Mouse (Mus musculus): ENCODE measurements at regions not wholly inside any gene's neighbourhood (a gene's known extent, or its start where the extent isn't known, plus 50 kb on each side); places are given as distances from the start of the nearest gene placed in this dataset.
A peak's percentile ranks its signal among the peaks of the same experiment; 100 is the strongest.
"Not testable (repeated sequence)": the region's sequence is repeated elsewhere in the genome, so short reads cannot be mapped to it uniquely, and the experiment has no call there.

DNA sequence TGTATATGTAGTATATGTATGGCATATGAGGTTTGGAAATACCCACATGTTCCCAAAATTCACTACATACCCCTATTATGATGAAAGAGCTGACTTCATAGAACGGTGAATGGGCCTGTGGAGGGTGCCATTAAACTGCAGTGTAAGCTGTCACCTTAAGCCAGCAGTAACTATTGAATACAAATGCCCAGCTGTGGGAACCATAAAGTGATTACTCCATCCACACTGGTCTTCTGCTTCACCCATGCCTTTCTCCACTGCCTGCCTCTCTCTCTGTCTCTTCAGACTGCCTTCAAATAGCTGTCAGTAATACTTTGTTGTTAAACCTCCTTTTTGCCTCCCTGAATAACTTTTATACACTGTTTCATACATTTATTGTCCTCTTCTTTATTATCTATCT, 143.5 kb upstream of the Tacstd2 start:
- H3K4me3 ChIP-seq; H3K27me3 ChIP-seq (ENCODE audit: control insufficient read depth, insufficient read depth, low read length); H3K27ac ChIP-seq; H3K9ac ChIP-seq (ENCODE audit: low read depth, low read length); H3K79me2 ChIP-seq (replicated peaks; ENCODE audit: control insufficient read depth, insufficient read depth, low read length); H3K36me3 ChIP-seq (ENCODE audit: control insufficient read depth, insufficient read depth, low read length); intact Hi-C loops (cut with DNase I); DNase-seq; H3K4me1 ChIP-seq (ENCODE audit: control insufficient read depth, insufficient read depth, low read length): not testable (repeated sequence)
- WGBS = 28% methylated on average over 1 of the region's 1 CpGs

DNA sequence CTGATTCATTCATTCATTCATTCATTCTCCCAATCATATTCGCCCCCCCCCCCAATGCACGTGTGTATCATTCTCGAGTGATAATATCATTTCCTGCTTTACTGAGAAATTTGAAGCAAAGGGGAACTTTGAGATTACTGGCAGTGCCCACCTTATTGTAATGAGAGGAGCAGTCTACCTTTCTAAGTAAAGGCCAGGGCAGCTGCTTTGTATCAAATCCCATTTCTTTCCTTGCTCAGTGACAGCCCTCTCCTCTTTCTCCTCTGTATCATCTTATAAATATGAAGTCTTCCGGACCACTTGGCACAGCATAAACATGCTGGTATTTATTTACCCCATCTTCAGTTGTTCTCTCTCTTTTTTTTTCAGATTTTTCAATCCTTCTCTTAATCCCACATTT, 139.1 kb upstream of the Tacstd2 start:
- H3K27me3 ChIP-seq (ENCODE audit: control insufficient read depth, insufficient read depth, low read length); intact Hi-C loops (cut with DNase I); DNase-seq; H3K9ac ChIP-seq (ENCODE audit: low read depth, low read length); H3K4me1 ChIP-seq (ENCODE audit: control insufficient read depth, insufficient read depth, low read length); H3K36me3 ChIP-seq (ENCODE audit: control insufficient read depth, insufficient read depth, low read length); H3K4me3 ChIP-seq; H3K27ac ChIP-seq; H3K79me2 ChIP-seq (replicated peaks; ENCODE audit: control insufficient read depth, insufficient read depth, low read length): not testable (repeated sequence)
- WGBS = 66% methylated on average over 4 of the region's 4 CpGs

DNA sequence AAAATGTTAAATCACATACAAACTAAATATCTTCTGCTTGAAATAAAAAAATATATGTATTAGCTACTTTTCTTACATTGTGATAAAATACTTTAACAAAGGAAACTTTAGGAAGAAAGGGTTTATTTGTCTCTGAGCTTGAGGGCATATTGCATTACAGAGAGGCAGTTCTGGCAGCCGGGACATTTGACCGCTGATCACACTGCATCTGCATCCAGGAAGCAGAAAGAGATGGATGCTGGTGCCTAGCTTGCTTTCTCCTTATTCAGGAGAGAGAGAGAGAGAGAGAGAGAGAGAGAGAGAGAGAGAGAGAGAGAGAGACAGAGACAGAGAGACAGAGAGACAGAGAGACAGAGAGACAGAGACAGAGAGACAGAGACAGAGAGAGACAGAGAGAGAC, 137.7 kb upstream of the Tacstd2 start:
- DNase-seq; H3K36me3 ChIP-seq (ENCODE audit: control insufficient read depth, insufficient read depth, low read length); H3K27ac ChIP-seq; H3K4me1 ChIP-seq (ENCODE audit: control insufficient read depth, insufficient read depth, low read length); H3K4me3 ChIP-seq; intact Hi-C loops (cut with DNase I); H3K27me3 ChIP-seq (ENCODE audit: control insufficient read depth, insufficient read depth, low read length); H3K79me2 ChIP-seq (replicated peaks; ENCODE audit: control insufficient read depth, insufficient read depth, low read length); H3K9ac ChIP-seq (ENCODE audit: low read depth, low read length): not testable (repeated sequence)
- 68% methylated on average over 2 of the region's 2 CpGs for WGBS

DNA sequence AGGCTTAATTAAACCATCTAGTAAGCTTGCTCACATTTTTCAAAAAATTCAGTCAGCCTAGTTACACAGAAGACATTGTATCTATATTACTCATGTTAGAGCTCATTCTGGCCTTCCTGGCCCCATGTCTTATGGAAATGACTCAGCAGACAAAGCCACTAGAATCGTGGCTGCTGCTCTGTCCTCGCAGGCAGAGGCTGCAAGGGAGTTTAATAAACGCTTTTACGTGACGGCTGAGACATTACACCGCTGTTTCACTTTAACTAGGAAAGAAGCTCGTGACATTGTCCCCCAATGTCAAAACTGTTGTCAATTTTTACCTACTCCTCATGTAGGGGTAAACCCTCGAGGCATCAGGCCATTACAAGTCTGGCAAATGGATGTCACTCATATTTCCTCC, 132.5 kb upstream of the Tacstd2 start:
- H3K4me1 ChIP-seq (ENCODE audit: control insufficient read depth, insufficient read depth, low read length); H3K27ac ChIP-seq; DNase-seq; H3K9ac ChIP-seq (ENCODE audit: low read depth, low read length); H3K27me3 ChIP-seq (ENCODE audit: control insufficient read depth, insufficient read depth, low read length); H3K36me3 ChIP-seq (ENCODE audit: control insufficient read depth, insufficient read depth, low read length); H3K4me3 ChIP-seq; intact Hi-C loops (cut with DNase I); H3K79me2 ChIP-seq (replicated peaks; ENCODE audit: control insufficient read depth, insufficient read depth, low read length): not testable (repeated sequence)
- 65% methylated on average over 8 of the region's 8 CpGs for WGBS

DNA sequence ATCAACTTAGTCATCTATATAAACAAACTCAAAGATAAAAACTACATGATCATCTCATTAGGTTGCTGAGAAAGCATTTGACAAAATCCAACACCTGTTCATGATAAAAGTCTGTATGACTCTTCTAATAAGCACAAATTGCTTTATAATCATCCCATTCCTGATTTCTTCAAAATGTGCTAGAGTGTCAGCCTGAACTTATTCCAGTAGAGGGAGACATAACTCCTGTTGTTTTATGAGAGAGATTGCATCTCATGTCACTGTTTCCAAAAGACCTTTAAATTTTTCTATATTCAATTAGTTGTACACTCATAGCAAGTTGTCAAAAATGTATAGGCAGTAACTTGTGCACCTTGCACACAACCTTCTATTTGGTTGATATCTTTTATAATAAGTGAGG, 96.0 kb upstream of the Tacstd2 start:
- no peak for DNase-seq
- H3K79me2 ChIP-seq (replicated peaks; ENCODE audit: control insufficient read depth, insufficient read depth, low read length) = no peaks in the 10 kb centered on the region
- H3K27me3 ChIP-seq (ENCODE audit: control insufficient read depth, insufficient read depth, low read length) = no peaks in the 10 kb centered on the region
- no peak overlapping the region for H3K4me3 ChIP-seq
- no peak for TF ChIP-seq POLR2A (IDR thresholded peaks at IDR 0.05; ENCODE audit: insufficient read depth, low read depth, low read length)
- no peak for TF ChIP-seq EP300 (IDR thresholded peaks at IDR 0.05; ENCODE audit: insufficient read depth, low read depth, low read length)
- 0 out of 2 replicates have a peak, but pooled peaks have one; percentile 13 for TF ChIP-seq CTCF (IDR thresholded peaks at IDR 0.05)
- H3K36me3 ChIP-seq (ENCODE audit: control insufficient read depth, insufficient read depth, low read length) = no peaks in the 10 kb centered on the region
- intact Hi-C loops (cut with DNase I) = no loop called here
- no peaks in the 10 kb centered on the region for H3K4me1 ChIP-seq (ENCODE audit: control insufficient read depth, insufficient read depth, low read length)
- no peak overlapping the region for H3K27ac ChIP-seq
- H3K9ac ChIP-seq (ENCODE audit: low read depth, low read length) = no peak overlapping the region

DNA sequence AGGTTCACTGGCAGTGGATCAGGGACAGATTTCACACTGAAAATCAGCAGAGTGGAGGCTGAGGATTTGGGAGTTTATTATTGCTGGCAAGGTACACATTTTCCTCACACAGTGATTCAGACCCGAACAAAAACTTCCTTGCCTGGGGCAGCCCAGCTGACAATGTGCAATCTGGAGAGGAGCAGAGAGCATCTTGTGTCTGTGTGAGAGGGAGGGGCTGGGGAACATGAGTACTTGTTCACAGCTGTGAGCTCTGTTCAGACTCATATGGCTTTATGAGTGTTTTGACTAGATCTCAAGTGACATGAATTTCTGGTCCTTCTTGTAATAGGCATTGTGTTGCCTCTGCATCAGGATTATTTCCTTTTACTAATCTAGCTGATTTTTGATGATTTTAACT, 74.8 kb upstream of the Tacstd2 start:
- intact Hi-C loops (cut with DNase I) = no loop called here
- 52% methylated on average over 1 of the region's 1 CpGs for WGBS

DNA sequence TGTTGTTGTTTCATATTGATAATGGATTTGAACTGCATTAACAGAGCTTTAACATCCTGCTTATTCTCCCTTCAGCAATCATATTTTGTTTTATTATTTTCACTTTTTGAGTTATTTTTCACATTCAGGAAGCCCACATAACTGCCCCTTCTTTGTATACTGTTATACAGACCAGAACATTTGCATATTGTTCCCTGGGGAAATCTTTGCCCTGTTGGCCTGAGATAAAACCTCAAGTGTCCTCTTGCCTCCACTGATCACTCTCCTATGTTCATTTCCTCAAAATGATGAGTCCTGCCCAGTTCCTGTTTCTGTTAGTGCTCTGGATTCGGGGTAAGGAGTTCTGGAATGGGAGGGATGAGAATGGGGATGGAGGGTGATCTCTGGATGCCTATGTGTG, 73.9 kb upstream of the Tacstd2 start:
- DNase-seq; H3K9ac ChIP-seq (ENCODE audit: low read depth, low read length); H3K27ac ChIP-seq; H3K4me1 ChIP-seq (ENCODE audit: control insufficient read depth, insufficient read depth, low read length); H3K36me3 ChIP-seq (ENCODE audit: control insufficient read depth, insufficient read depth, low read length); H3K79me2 ChIP-seq (replicated peaks; ENCODE audit: control insufficient read depth, insufficient read depth, low read length); intact Hi-C loops (cut with DNase I); H3K27me3 ChIP-seq (ENCODE audit: control insufficient read depth, insufficient read depth, low read length); H3K4me3 ChIP-seq: not testable (repeated sequence)
- WGBS = 17% methylated on average over 1 of the region's 1 CpGs

More for the DNA sequence above, 74.8 kb upstream of the Tacstd2 start:
- Histone ChIP-seq H3K4me3 (no peak overlapping the region), H3K27me3 (ENCODE audit: control insufficient read depth, insufficient read depth, low read length) (no peaks in the 10 kb centered on the region), H3K79me2 (replicated peaks; ENCODE audit: control insufficient read depth, insufficient read depth, low read length) (no peaks in the 10 kb centered on the region), H3K36me3 (ENCODE audit: control insufficient read depth, insufficient read depth, low read length) (no peaks in the 10 kb centered on the region), H3K9ac (ENCODE audit: low read depth, low read length) (no peak overlapping the region), H3K27ac (no peak overlapping the region), H3K4me1 (ENCODE audit: control insufficient read depth, insufficient read depth, low read length) (no peaks in the 10 kb centered on the region)
- TF ChIP-seq EP300 (IDR thresholded peaks at IDR 0.05; ENCODE audit: insufficient read depth, low read depth, low read length) (no peak), POLR2A (IDR thresholded peaks at IDR 0.05; ENCODE audit: insufficient read depth, low read depth, low read length) (no peak), CTCF (IDR thresholded peaks at IDR 0.05) (no peak)
- no peak for DNase-seq
